Mouse (Mus musculus): Measurements from ENCODE around the gene Esp1.
"Not testable (repeated sequence)": the region's sequence is repeated elsewhere in the genome, so short reads cannot be mapped to it uniquely, and the experiment has no call there.

Esp1 gene

DNA sequence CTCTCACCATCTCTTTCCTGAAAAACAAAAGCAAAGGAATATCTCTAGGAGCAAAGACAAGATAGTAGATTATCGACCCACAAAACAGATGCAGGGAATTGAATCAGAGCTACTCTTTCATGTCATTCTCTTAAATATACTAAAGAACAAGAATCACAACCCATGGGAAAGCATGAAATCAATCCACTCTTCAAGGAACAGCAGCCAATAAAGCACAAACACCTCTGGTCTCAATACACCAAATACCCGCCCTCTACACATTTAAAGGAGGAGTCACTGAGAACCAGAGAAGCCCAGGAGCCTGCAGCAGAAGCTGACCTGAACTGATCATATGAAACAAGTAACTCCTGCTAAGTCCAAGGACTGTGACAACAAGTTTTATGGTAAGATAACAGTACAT lies at the start of gene Esp1:
Gene Esp1, plus strand, starts transcription at position 301 of the 400 bp plus-strand sequence.
- no peak for DNase-seq (ENCODE audit: low spot score)

DNA sequence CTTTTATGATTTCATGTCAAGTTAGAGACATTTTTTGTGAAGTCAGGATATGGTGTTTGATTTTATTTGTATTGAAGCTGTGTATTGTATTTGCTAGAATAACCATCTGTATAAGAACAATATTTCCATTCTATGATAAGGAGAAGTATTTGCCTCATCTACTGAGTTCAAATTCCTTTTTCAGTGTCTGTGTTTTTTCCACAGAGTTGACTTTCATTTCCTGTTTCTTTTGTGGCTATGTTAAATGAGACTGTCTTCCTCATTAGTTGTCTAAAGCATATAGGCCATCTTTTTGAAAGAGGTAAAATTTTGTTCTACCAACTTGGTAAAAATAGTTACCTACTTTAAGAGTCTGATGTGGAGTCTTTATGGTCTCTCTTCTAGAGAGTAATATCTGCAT lies 10.6 kb upstream of the Esp1 start:
- no peak for DNase-seq (ENCODE audit: low spot score)

DNA sequence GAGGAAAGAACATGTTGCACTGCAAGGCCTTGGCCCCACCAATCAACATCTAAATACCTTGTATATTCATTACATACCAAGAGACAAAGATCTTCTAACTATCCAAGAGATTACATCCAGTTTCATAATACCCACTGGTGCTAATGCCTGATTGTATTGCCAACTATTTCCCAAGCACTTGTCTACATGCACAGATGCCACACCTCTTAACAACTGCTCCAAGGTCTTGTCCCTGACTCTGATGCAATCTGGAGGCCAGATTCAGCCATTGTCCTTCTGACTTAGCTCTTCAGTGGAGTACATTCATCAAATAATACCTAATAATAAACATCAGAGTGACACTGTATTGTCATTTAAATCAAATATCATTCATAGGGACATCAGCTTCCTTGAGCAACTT lies 9.9 kb upstream of the Esp1 start:
- not testable (repeated sequence) for DNase-seq (ENCODE audit: low spot score)

DNA sequence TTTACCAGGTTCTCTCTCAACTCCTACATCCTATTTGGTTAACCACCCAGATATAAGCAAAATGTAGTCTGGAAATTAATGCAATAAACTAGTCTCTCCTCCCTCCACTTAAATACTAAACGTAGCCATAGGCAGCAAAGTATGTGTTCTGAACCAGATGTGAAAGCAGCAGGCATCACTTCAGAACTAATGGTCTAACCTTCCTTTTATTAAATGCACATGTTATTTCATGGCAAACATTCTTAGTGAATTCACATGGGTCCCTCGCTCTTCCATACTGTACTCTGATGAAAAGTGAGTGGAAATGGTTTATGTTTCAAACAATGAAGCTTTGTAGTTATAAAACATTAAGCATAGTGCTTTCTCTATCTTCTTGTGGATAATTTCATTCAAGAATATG lies 4.4 kb downstream of the Esp1 start:
- DNase-seq (ENCODE audit: low spot score): no peak

DNA sequence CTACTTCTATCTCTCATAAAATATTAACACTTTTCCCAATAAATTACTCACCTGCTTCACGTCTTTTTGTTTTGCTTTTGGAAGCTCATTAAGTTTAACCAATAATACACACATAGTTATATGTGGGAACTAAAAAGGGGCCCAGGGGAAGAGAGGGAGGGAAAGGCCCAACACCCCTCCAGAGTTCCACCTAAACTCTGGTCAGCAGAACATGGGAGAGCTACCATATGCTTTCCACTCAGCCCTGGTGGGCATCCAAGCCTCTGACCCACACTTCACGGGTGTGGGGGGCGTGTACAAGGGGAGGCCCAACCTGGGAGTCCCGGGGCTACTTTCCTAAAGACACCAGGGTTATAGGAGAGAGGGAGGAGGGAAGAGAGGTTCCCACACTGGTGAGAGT lies 4.8 kb downstream of the Esp1 start:
- no peak for DNase-seq (ENCODE audit: low spot score)

DNA sequence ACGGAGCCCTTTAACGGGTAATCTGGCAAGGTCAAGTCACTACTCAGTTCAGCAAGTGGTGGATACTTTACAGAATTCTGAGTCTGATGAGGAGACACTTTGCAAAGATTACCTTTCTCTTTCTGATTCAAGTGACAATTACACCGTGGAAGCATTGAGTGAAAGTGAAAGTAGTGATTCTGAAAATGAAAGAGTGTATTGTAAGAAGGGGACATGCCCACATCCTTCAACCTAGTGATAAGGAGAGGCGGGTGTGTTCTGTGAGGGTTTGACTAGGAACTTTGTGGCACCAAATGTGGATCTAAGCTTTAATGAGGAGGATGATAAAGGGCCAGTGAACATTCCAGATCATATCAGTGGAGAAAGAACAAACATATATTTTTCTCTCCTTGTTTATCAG lies 36.7 kb downstream of the Esp1 start:
- no peak for DNase-seq (ENCODE audit: low spot score)

DNA sequence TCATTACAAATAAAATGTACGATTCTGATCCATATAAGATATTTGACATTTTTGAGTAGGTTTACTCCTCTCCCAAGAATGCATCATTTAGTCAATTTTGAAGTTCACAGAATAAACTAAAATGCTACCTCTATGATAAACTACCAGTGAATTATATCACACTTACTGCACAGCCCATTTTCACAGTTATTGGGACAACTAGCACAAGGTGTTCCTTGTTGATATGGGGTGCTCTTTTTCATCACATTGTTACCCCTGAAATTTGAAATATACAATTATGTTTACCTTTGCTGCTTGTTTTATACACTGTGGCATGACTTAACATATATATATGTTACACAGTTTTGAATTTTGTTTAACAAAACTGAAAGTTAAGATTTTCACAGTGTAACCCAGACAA lies 40.2 kb downstream of the Esp1 start:
- no peak for DNase-seq (ENCODE audit: low spot score)

All from embryo, embryonic 10 days (tissue).